Mouse (Mus musculus): ENCODE measurements around the gene Zglp1. TPM values are rescaled to one million over a fixed set of nuclear protein-coding genes. Genes with fewer than 3 reads are reported as not detected.
"Not testable (repeated sequence)": the region's sequence is repeated elsewhere in the genome, so short reads cannot be mapped to it uniquely, and the experiment has no call there.

The Zglp1 gene
- polyA plus RNA-seq, 1 experiment from 2014 or later, result 2.7 TPM

DNA sequence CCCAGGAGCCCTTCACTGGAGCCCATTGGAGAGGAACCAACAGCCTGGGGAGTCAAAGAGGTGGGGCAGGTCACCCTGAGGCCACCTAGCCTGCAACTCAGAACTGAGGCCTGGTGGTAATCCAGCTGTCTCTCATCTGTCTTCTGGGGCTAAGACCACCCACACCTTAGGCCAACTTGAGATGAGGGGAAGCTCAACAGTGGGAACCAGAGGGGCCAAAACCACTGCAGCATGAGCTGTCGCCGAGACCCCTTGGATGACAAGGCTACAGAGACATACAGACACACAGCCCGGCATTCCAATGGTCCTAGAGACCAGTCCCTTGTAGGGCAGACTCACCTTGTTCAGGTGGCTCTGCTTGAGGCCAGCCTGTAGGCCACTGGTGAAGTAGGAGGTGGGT is 8.7 kb upstream of the Zglp1 start:
- no peaks in the 10 kb centered on the region for H3K9me3 ChIP-seq (ENCODE audit: control insufficient read depth, low read length)
- no peak overlapping the region for H3K9ac ChIP-seq (replicated peaks; ENCODE audit: low read depth, low read length)
- H3K4me2 ChIP-seq (ENCODE audit: low read depth, low read length), result no peak overlapping the region
- peaks cover 12% of the 10 kb centered on the region for H3K4me1 ChIP-seq (ENCODE audit: control insufficient read depth, insufficient read depth, low read length)
- no peak overlapping the region for H3K27ac ChIP-seq (ENCODE audit: low read depth, low read length)
- ATAC-seq (ENCODE audit: low read depth), result no peak
- H3K36me3 ChIP-seq (ENCODE audit: control insufficient read depth, insufficient read depth, low read length), result peaks cover 58% of the 10 kb centered on the region
- WGBS, result 90% methylated on average over 3 of the region's 3 CpGs
- H3K27me3 ChIP-seq (ENCODE audit: control insufficient read depth, insufficient read depth, low read length), result no peaks in the 10 kb centered on the region
- no peak overlapping the region for H3K4me3 ChIP-seq (ENCODE audit: low read depth, low read length)

DNA sequence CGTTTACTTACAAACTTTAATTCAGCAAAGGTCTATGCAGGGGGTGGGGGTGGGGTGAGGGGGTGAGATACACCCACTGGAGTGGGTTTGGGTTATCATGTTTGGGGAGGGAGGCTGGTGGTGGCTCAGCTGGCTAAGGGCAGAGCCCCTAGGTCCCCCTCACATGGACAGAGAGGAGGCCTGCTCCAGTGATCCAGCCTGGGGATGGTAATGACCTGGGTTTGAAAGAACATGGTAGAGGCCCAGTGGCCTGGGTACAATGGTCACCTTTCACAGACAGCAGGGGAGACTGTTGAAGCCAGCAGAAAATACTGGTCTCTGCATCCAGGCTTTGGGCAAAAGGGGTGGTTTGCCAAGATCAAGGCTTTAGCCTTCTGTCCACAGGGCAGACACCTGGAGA is 7.3 kb upstream of the Zglp1 start:
- Histone ChIP-seq H3K4me2 (ENCODE audit: low read depth, low read length) (no peak overlapping the region; the same call in 1 of the 2 replicates), H3K36me3 (ENCODE audit: control insufficient read depth, insufficient read depth, low read length) (peaks cover 44% of the 10 kb centered on the region), H3K9ac (replicated peaks; ENCODE audit: low read depth, low read length) (no peak overlapping the region), H3K9me3 (ENCODE audit: control insufficient read depth, low read length) (no peaks in the 10 kb centered on the region), H3K27ac (ENCODE audit: low read depth, low read length) (no peak overlapping the region), H3K4me3 (ENCODE audit: low read depth, low read length) (no peak overlapping the region), H3K27me3 (ENCODE audit: control insufficient read depth, insufficient read depth, low read length) (no peaks in the 10 kb centered on the region), H3K4me1 (ENCODE audit: control insufficient read depth, insufficient read depth, low read length) (peaks cover 12% of the 10 kb centered on the region)
- 83% methylated on average over 1 of the region's 1 CpGs for WGBS
- no peak for ATAC-seq (ENCODE audit: low read depth)

DNA sequence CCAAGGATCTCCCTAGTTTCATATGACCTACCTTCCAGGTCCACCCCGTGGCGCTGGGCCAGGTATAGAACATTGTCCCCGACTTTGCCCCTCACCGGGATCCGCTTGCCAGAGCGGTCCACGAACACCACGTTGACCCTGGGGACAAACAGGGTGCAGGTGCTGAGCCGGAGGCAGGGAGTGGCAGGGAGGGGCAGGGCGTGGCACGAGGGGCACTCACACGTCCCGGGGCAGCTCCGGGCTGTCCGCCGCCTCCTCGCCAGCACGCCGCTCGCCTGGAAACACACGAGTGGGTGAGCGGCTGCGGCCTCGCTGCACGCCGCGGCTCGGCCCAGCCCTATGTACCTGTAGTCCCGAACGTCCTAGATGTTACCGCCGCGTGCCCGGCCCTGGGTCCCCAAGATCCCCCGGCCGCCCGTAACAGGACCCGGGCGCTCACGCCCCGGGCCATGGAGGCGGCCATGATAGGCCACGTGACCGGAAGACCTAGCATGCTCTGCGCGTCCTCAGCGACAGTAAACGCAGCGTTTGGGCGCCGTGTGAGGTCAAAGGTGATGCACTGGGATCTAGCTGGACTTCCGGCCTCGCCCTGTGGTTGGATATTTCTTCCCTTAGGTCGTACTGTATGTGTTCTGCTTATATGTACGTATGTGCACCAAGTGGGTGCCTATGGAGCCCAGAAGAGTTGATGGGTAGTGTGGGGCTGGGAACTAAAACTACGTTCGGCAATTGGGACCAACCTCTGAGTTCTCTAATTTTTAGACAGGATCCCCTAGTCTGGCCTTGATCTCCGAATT is 6.3 kb upstream of the Zglp1 start, which contains the start of the genes Gm49373 and Fdx1l:
Gene Gm49373 (minus strand): TSS at position 53 of the 797 bp plus-strand sequence.
Gene Fdx1l (minus strand): TSS at position 571 of the 797 bp plus-strand sequence.
- Histone ChIP-seq H3K4me1 (ENCODE audit: control insufficient read depth, insufficient read depth, low read length) (peaks cover 12% of the 10 kb centered on the region), H3K9me3 (ENCODE audit: control insufficient read depth, low read length) (no peaks in the 10 kb centered on the region), H3K27ac (ENCODE audit: low read depth, low read length) (peak within 1 kb of the TSS; percentile 62; the same call in 1 of the 2 replicates), H3K4me2 (ENCODE audit: low read depth, low read length) (peak within 1 kb of the TSS; percentile 88), H3K9ac (replicated peaks; ENCODE audit: low read depth, low read length) (peak within 1 kb of the TSS; percentile 81), H3K27me3 (ENCODE audit: control insufficient read depth, insufficient read depth, low read length) (no peaks in the 10 kb centered on the region), H3K4me3 (ENCODE audit: low read depth, low read length) (peak within 1 kb of the TSS; percentile 87), H3K36me3 (ENCODE audit: control insufficient read depth, insufficient read depth, low read length) (peaks cover 34% of the 10 kb centered on the region)
- peak; percentile 96 for ATAC-seq (ENCODE audit: low read depth)
- 3% methylated on average over 58 of the region's 58 CpGs for WGBS

DNA sequence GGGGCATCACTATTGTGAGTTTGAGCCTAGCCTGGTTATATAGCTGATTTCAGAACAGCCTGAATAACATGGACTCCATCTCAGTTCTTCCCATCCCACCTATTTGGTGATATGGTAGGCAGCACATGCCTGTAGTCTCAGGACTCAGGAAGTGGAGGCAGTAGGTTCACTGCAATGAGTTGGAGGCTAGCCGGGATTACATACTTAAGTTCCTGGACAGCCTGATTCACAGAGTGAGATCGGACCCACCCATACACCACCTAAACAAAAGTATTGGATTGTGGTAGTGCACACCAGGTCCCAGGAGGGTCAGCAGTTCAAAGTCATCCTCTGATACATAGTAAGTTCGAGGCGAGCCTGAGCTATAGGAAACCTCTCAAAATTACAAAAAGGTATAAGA is 5.7 kb upstream of the Zglp1 start:
- Histone ChIP-seq H3K4me1 (ENCODE audit: control insufficient read depth, insufficient read depth, low read length) (peaks cover 12% of the 10 kb centered on the region), H3K4me3 (ENCODE audit: low read depth, low read length) (peak overlapping the region; percentile 87), H3K27ac (ENCODE audit: low read depth, low read length) (no peak overlapping the region), H3K27me3 (ENCODE audit: control insufficient read depth, insufficient read depth, low read length) (no peaks in the 10 kb centered on the region), H3K36me3 (ENCODE audit: control insufficient read depth, insufficient read depth, low read length) (peaks cover 32% of the 10 kb centered on the region), H3K9me3 (ENCODE audit: control insufficient read depth, low read length) (no peaks in the 10 kb centered on the region), H3K9ac (replicated peaks; ENCODE audit: low read depth, low read length) (peak overlapping the region; percentile 81), H3K4me2 (ENCODE audit: low read depth, low read length) (peak overlapping the region; percentile 88)
- ATAC-seq (ENCODE audit: low read depth), result no peak
- 19% methylated on average over 4 of the region's 4 CpGs for WGBS

DNA sequence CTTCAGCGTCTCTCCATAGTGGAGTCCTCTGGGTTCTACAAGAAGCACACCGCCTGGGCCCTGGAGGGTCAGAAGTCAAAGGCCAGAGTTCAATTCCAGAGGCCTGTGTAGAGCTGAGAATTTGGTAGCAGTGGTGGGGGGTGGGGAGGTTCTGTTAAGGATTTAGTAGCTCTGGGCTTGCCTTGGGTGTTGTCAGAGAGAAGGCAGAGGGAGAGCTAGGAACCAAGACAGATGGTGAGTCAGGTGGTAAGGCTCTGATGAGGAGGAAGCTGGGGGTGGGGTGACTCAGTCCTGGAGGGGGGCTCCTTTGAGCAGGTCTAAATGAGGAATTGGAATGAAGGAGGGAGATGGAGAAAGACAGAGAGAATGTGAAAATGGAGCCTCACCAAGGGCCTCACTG is 4.0 kb downstream of the Zglp1 start:
- Histone ChIP-seq H3K27ac (ENCODE audit: low read depth, low read length) (no peak overlapping the region), H3K4me2 (ENCODE audit: low read depth, low read length) (no peak overlapping the region), H3K9me3 (ENCODE audit: control insufficient read depth, low read length) (no peaks in the 10 kb centered on the region), H3K9ac (replicated peaks; ENCODE audit: low read depth, low read length) (no peak overlapping the region), H3K27me3 (ENCODE audit: control insufficient read depth, insufficient read depth, low read length) (no peaks in the 10 kb centered on the region), H3K36me3 (ENCODE audit: control insufficient read depth, insufficient read depth, low read length) (peaks cover 14% of the 10 kb centered on the region; the same call in 1 of the 2 replicates), H3K4me3 (ENCODE audit: low read depth, low read length) (no peak overlapping the region), H3K4me1 (ENCODE audit: control insufficient read depth, insufficient read depth, low read length) (no peaks in the 10 kb centered on the region)
- WGBS, result 89% methylated on average over 2 of the region's 2 CpGs
- ATAC-seq (ENCODE audit: low read depth), result no peak

DNA sequence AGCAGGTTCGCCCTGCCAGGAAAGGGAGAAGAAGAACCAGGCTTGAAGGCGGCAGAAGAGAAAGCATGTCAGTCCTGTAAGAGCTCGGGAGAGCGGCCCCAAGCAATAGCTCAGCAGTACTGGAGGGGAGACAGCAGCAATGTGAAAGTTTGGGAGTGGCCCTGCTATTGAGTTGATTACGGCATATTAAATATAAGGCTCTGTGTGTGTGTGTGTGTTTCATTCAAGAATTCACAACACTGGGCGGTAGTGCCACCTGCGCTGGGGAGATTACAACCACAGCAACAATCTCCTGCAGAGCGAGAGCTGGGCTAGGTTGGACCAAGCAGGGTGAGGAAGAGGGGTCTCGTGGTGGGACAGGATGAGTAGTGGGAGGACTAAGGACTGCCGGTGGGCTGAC is 15.3 kb downstream of the Zglp1 start:
- no peaks in the 10 kb centered on the region for H3K36me3 ChIP-seq (ENCODE audit: control insufficient read depth, insufficient read depth, low read length)
- H3K4me2 ChIP-seq (ENCODE audit: low read depth, low read length), result no peak overlapping the region
- H3K4me1 ChIP-seq (ENCODE audit: control insufficient read depth, insufficient read depth, low read length), result no peaks in the 10 kb centered on the region
- no peak overlapping the region for H3K27ac ChIP-seq (ENCODE audit: low read depth, low read length)
- WGBS, result 68% methylated on average over 10 of the region's 10 CpGs
- H3K9me3 ChIP-seq (ENCODE audit: control insufficient read depth, low read length), result no peaks in the 10 kb centered on the region; the same call in 1 of the 2 replicates
- no peak for ATAC-seq (ENCODE audit: low read depth)
- H3K27me3 ChIP-seq (ENCODE audit: control insufficient read depth, insufficient read depth, low read length), result no peaks in the 10 kb centered on the region
- no peak overlapping the region for H3K4me3 ChIP-seq (ENCODE audit: low read depth, low read length)
- no peak overlapping the region for H3K9ac ChIP-seq (replicated peaks; ENCODE audit: low read depth, low read length)

DNA sequence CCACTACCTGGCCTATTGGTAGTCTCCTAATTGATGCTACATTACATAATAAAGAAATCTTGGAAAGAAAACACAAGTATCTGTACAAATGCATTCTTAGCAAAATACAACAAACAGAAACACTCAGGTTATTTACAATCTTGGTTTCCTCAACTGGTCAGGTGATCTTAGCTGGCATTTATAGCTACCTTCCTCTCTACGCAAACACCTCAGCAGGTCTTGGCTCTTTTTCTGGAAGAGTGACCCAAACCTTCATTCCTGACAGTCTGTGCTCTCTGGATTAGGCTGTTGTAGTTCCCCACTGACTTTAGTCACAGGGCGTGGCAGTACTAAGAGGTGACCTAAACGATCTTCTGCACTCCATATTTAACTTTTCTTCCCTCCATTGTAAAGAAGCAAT is 21.7 kb downstream of the Zglp1 start:
- Histone ChIP-seq H3K9me3 (ENCODE audit: control insufficient read depth, low read length) (no peaks in the 10 kb centered on the region; the same call in 1 of the 2 replicates), H3K27me3 (ENCODE audit: control insufficient read depth, insufficient read depth, low read length) (no peaks in the 10 kb centered on the region), H3K4me1 (ENCODE audit: control insufficient read depth, insufficient read depth, low read length) (no peaks in the 10 kb centered on the region), H3K4me2 (ENCODE audit: low read depth, low read length) (no peak overlapping the region), H3K9ac (replicated peaks; ENCODE audit: low read depth, low read length) (no peak overlapping the region), H3K27ac (ENCODE audit: low read depth, low read length) (no peak overlapping the region), H3K4me3 (ENCODE audit: low read depth, low read length) (no peak overlapping the region), H3K36me3 (ENCODE audit: control insufficient read depth, insufficient read depth, low read length) (no peaks in the 10 kb centered on the region)
- ATAC-seq (ENCODE audit: low read depth), result no peak
- WGBS, result 79% methylated on average over 3 of the region's 3 CpGs

DNA sequence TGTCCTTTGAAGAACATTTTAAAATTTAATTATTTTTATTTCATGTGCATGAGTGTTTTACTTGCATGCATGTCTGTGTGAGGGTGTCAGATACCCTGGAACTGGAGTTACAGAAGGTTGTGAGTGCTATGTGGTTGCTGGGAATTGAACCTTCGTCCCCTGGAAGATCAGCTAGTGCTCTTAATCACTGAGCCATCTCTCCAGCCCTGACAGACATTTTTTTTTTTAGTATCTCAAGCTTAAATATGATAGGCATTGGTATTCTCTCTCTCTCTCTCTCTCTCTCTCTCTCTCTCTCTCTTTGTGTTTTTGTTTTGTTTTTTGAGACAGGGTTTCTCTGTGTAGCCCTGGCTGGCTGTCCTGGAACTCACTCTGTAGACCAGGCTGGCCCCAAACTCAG is 22.1 kb downstream of the Zglp1 start:
- H3K9ac ChIP-seq (replicated peaks; ENCODE audit: low read depth, low read length); H3K36me3 ChIP-seq (ENCODE audit: control insufficient read depth, insufficient read depth, low read length); H3K4me2 ChIP-seq (ENCODE audit: low read depth, low read length); ATAC-seq (ENCODE audit: low read depth); H3K9me3 ChIP-seq (ENCODE audit: control insufficient read depth, low read length); H3K27me3 ChIP-seq (ENCODE audit: control insufficient read depth, insufficient read depth, low read length); H3K4me1 ChIP-seq (ENCODE audit: control insufficient read depth, insufficient read depth, low read length); H3K27ac ChIP-seq (ENCODE audit: low read depth, low read length); H3K4me3 ChIP-seq (ENCODE audit: low read depth, low read length): not testable (repeated sequence)
- 59% methylated on average over 1 of the region's 1 CpGs for WGBS

DNA sequence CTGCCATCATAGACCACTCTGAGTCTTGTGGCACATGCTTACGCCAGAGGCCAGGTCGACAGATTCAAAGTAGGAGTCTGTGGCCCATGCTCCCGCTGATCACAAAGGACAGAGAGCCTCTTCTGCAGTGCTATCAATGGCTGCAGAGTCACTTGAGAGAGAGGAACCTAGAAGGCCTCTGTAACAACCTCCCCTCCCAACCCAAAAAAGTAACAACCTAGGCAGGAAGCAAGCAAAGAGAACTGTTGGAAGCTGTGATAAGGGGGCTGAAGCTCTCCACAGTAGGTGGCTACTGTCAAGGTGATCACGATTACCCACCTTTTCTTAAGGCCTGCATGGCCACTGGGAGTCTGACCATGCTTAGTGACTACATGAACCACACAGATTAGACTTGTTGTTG is 23.3 kb downstream of the Zglp1 start:
- no peak overlapping the region for H3K9ac ChIP-seq (replicated peaks; ENCODE audit: low read depth, low read length)
- no peaks in the 10 kb centered on the region for H3K9me3 ChIP-seq (ENCODE audit: control insufficient read depth, low read length)
- peaks cover 4% of the 10 kb centered on the region for H3K27me3 ChIP-seq (ENCODE audit: control insufficient read depth, insufficient read depth, low read length)
- H3K4me1 ChIP-seq (ENCODE audit: control insufficient read depth, insufficient read depth, low read length), result no peaks in the 10 kb centered on the region
- no peaks in the 10 kb centered on the region for H3K36me3 ChIP-seq (ENCODE audit: control insufficient read depth, insufficient read depth, low read length)
- H3K27ac ChIP-seq (ENCODE audit: low read depth, low read length), result no peak overlapping the region
- no peak for ATAC-seq (ENCODE audit: low read depth)
- H3K4me3 ChIP-seq (ENCODE audit: low read depth, low read length), result no peak overlapping the region
- no peak overlapping the region for H3K4me2 ChIP-seq (ENCODE audit: low read depth, low read length)
- 87% methylated on average over 4 of the region's 4 CpGs for WGBS

Data from neural tube, embryonic 14.5 days (tissue).